Mouse (Mus musculus) bone marrow, adult 2 months (tissue): ENCODE data around the gene Mapk6.

ENCODE experiments used
- CTCF ChIP-seq: fragments of 200-500 bp; IDR thresholded peaks from 2 replicates; pipeline ENCODE4 v1.5.1; 2011; ENCODE audit warnings: low read length, control low read depth; ENCODE audit not compliant: control insufficient read depth, insufficient read depth
- POLR2A ChIP-seq: fragments of 200-500 bp; IDR thresholded peaks from 2 replicates; pipeline ENCODE4 v1.6.1; 2011; ENCODE audit warnings: low read depth, mild to moderate bottlenecking, control low read depth, low read length, borderline replicate concordance; ENCODE audit not compliant: control insufficient read depth

GRCm38 (mm10) chr9:75338016-75338415, 71.8 kb downstream of the Mapk6 start:
- TF ChIP-seq CTCF (no peak), POLR2A (no peak)
